Mouse (Mus musculus): Measurements from ENCODE around the gene Nrarp. TPM values are rescaled to one million over a fixed set of nuclear protein-coding genes. Genes with fewer than 3 reads are reported as not detected.
A peak's percentile ranks its signal among the peaks of the same experiment; 100 is the strongest.

Nrarp gene
- polyA plus RNA-seq, 1 experiment from 2014 or later: 14.1 TPM

- Histone ChIP-seq H3K27ac (ENCODE audit: low read length) (peak overlapping the region; percentile 88), H3K9me3 (ENCODE audit: low read length) (no peaks in the 10 kb centered on the region), H3K4me1 (ENCODE audit: insufficient read depth, low read depth, low read length) (peaks cover 6% of the 10 kb centered on the region; the same call in 1 of the 2 replicates), H3K27me3 (replicated peaks; ENCODE audit: insufficient read depth, low read length) (no peaks in the 10 kb centered on the region), H3K36me3 (ENCODE audit: insufficient read depth, low read length) (no peaks in the 10 kb centered on the region; the same call in none of the 2 replicates), H3K9ac (replicated peaks; ENCODE audit: low read depth) (peak overlapping the region; percentile 89), H3K4me2 (replicated peaks; ENCODE audit: low read depth, low read length) (peak overlapping the region; percentile 86), H3K4me3 (ENCODE audit: low read depth, low read length) (peak overlapping the region; percentile 92)
- ATAC-seq: peak; percentile 6
- DNase-seq (ENCODE audit: low spot score): no peak
- no peak for TF ChIP-seq CTCF (IDR thresholded peaks at IDR 0.05)
- TF ChIP-seq EP300 (IDR thresholded peaks at IDR 0.05): no peak
- under 1% methylated on average over 23 of the region's 24 CpGs for WGBS
These were observed 30.1 kb downstream of the Nrarp start for GRCm38 (mm10) chr2:25210686-25211085.

GRCm38 (mm10) chr2:25211121-25211670 is 30.6 kb downstream of the Nrarp start, which contains the start of gene Nelfb:
Gene Nelfb, minus strand, starts transcription at chr2:25211489.
- DNase-seq (ENCODE audit: low spot score): peak; percentile 96
- peak within 1 kb of the TSS; percentile 88 for H3K27ac ChIP-seq (ENCODE audit: low read length)
- no peak for TF ChIP-seq EP300 (IDR thresholded peaks at IDR 0.05)
- TF ChIP-seq CTCF (IDR thresholded peaks at IDR 0.05): no peak; the same call in 1 of the 2 replicates
- peaks cover 6% of the 10 kb centered on the region; the same call in 1 of the 2 replicates for H3K4me1 ChIP-seq (ENCODE audit: insufficient read depth, low read depth, low read length)
- no peaks in the 10 kb centered on the region for H3K27me3 ChIP-seq (replicated peaks; ENCODE audit: insufficient read depth, low read length)
- WGBS: under 1% methylated on average over 43 of the region's 44 CpGs
- H3K36me3 ChIP-seq (ENCODE audit: insufficient read depth, low read length): no peaks in the 10 kb centered on the region
- peak; percentile 97 for ATAC-seq
- H3K4me3 ChIP-seq (ENCODE audit: low read depth, low read length): peak within 1 kb of the TSS; percentile 92
- peak within 1 kb of the TSS; percentile 89 for H3K9ac ChIP-seq (replicated peaks; ENCODE audit: low read depth)
- no peaks in the 10 kb centered on the region for H3K9me3 ChIP-seq (ENCODE audit: low read length)
- H3K4me2 ChIP-seq (replicated peaks; ENCODE audit: low read depth, low read length): peak within 1 kb of the TSS; percentile 86

- H3K4me2 ChIP-seq (replicated peaks; ENCODE audit: low read depth, low read length): no peak overlapping the region
- peaks cover 6% of the 10 kb centered on the region; the same call in 1 of the 2 replicates for H3K4me1 ChIP-seq (ENCODE audit: insufficient read depth, low read depth, low read length)
- DNase-seq (ENCODE audit: low spot score): no peak
- no peaks in the 10 kb centered on the region for H3K36me3 ChIP-seq (ENCODE audit: insufficient read depth, low read length)
- H3K9me3 ChIP-seq (ENCODE audit: low read length): no peaks in the 10 kb centered on the region
- ATAC-seq: no peak
- H3K27me3 ChIP-seq (replicated peaks; ENCODE audit: insufficient read depth, low read length): no peaks in the 10 kb centered on the region
- no peak for TF ChIP-seq EP300 (IDR thresholded peaks at IDR 0.05)
- no peak for TF ChIP-seq CTCF (IDR thresholded peaks at IDR 0.05)
- 61% methylated on average over 21 of the region's 23 CpGs for WGBS
- H3K9ac ChIP-seq (replicated peaks; ENCODE audit: low read depth): no peak overlapping the region
- no peak overlapping the region for H3K27ac ChIP-seq (ENCODE audit: low read length)
- H3K4me3 ChIP-seq (ENCODE audit: low read depth, low read length): no peak overlapping the region
These were observed 32.8 kb downstream of the Nrarp start for GRCm38 (mm10) chr2:25213266-25213865.

GRCm38 (mm10) chr2:25214444-25214843 is 33.9 kb downstream of the Nrarp start, which contains the start of gene Stpg3:
Gene Stpg3, minus strand, starts transcription at chr2:25214637.
- no peaks in the 10 kb centered on the region for H3K36me3 ChIP-seq (ENCODE audit: insufficient read depth, low read length)
- 53% methylated on average over 3 of the region's 3 CpGs for WGBS
- no peak within 1 kb of the TSS for H3K4me2 ChIP-seq (replicated peaks; ENCODE audit: low read depth, low read length)
- ATAC-seq (no peak), DNase-seq (ENCODE audit: low spot score) (no peak)
- H3K27me3 ChIP-seq (replicated peaks; ENCODE audit: insufficient read depth, low read length): no peaks in the 10 kb centered on the region
- no peaks in the 10 kb centered on the region for H3K9me3 ChIP-seq (ENCODE audit: low read length)
- H3K27ac ChIP-seq (ENCODE audit: low read length): no peak within 1 kb of the TSS
- H3K4me3 ChIP-seq (ENCODE audit: low read depth, low read length): no peak within 1 kb of the TSS
- TF ChIP-seq CTCF (IDR thresholded peaks at IDR 0.05) (no peak), EP300 (IDR thresholded peaks at IDR 0.05) (no peak)
- H3K9ac ChIP-seq (replicated peaks; ENCODE audit: low read depth): no peak within 1 kb of the TSS
- peaks cover 6% of the 10 kb centered on the region; the same call in 1 of the 2 replicates for H3K4me1 ChIP-seq (ENCODE audit: insufficient read depth, low read depth, low read length)

GRCm38 (mm10) chr2:25217666-25218065 is 37.1 kb downstream of the Nrarp start:
- no peak overlapping the region for H3K9ac ChIP-seq (replicated peaks; ENCODE audit: low read depth)
- TF ChIP-seq EP300 (IDR thresholded peaks at IDR 0.05) (no peak), CTCF (IDR thresholded peaks at IDR 0.05) (no peak)
- no peak overlapping the region for H3K4me2 ChIP-seq (replicated peaks; ENCODE audit: low read depth, low read length)
- no peak overlapping the region for H3K27ac ChIP-seq (ENCODE audit: low read length)
- DNase-seq (ENCODE audit: low spot score): no peak
- no peaks in the 10 kb centered on the region for H3K4me1 ChIP-seq (ENCODE audit: insufficient read depth, low read depth, low read length)
- H3K9me3 ChIP-seq (ENCODE audit: low read length): no peaks in the 10 kb centered on the region
- H3K36me3 ChIP-seq (ENCODE audit: insufficient read depth, low read length): peaks cover 9% of the 10 kb centered on the region
- no peaks in the 10 kb centered on the region for H3K27me3 ChIP-seq (replicated peaks; ENCODE audit: insufficient read depth, low read length)
- ATAC-seq: no peak
- 60% methylated on average over 2 of the region's 2 CpGs for whole genome bisulfite sequencing
- H3K4me3 ChIP-seq (ENCODE audit: low read depth, low read length): no peak overlapping the region

GRCm38 (mm10) chr2:25218445-25218844 is 37.9 kb downstream of the Nrarp start, which contains the start of gene Fam166a:
Gene Fam166a, plus strand, starts transcription at chr2:25218745.
- Histone ChIP-seq H3K4me3 (ENCODE audit: low read depth, low read length) (no peak within 1 kb of the TSS), H3K9me3 (ENCODE audit: low read length) (no peaks in the 10 kb centered on the region), H3K27me3 (replicated peaks; ENCODE audit: insufficient read depth, low read length) (no peaks in the 10 kb centered on the region), H3K9ac (replicated peaks; ENCODE audit: low read depth) (no peak within 1 kb of the TSS), H3K4me2 (replicated peaks; ENCODE audit: low read depth, low read length) (no peak within 1 kb of the TSS), H3K27ac (ENCODE audit: low read length) (no peak within 1 kb of the TSS), H3K36me3 (ENCODE audit: insufficient read depth, low read length) (peaks cover 9% of the 10 kb centered on the region), H3K4me1 (ENCODE audit: insufficient read depth, low read depth, low read length) (no peaks in the 10 kb centered on the region)
- TF ChIP-seq CTCF (IDR thresholded peaks at IDR 0.05): no peak
- no peak for TF ChIP-seq EP300 (IDR thresholded peaks at IDR 0.05)
- no peak for ATAC-seq
- DNase-seq (ENCODE audit: low spot score): no peak
